Mouse (Mus musculus) layer of hippocampus, adult 9-11 months (tissue): Measurements from ENCODE around the gene Olfr474.
"Not testable (repeated sequence)": the region's sequence is repeated elsewhere in the genome, so short reads cannot be mapped to it uniquely, and the experiment has no call there.

Experiments
- DNase-seq: peaks from one replicate; pipeline ENCODE4 v3.0.0; 2022

Gene Olfr474

GRCm38 (mm10) chr7:107954343-107954742, at the start of gene Olfr474:
TSS of gene Olfr474 (plus strand) at chr7:107954643.
- DNase-seq = no peak

- DNase-seq = no peak
Measured at GRCm38 (mm10) chr7:107930146-107930545, 24.3 kb upstream of the Olfr474 start, which contains the start of gene Olfr473. TSS of gene Olfr473 (plus strand) at chr7:107930446.

- DNase-seq = not testable (repeated sequence)
Measured at GRCm38 (mm10) chr7:107952539-107952938, 1.9 kb upstream of the Olfr474 start.

- no peak for DNase-seq
Measured at GRCm38 (mm10) chr7:107964503-107964902, 10.1 kb downstream of the Olfr474 start, which contains the start of gene Olfr476. TSS of gene Olfr476 (plus strand) at chr7:107964803.

- DNase-seq = no peak
Measured at GRCm38 (mm10) chr7:107986393-107986792, 31.9 kb downstream of the Olfr474 start, which contains the start of gene Olfr477. TSS of gene Olfr477 (plus strand) at chr7:107986693.
